In genomic region chr14:33346546-33346945, GRCm38 (mm10) we compare ENCODE assay signal across 21 mouse cellular contexts.
"Had no signal": no experiment of that assay in that cellular context is flagged by ENCODE, and none has a peak within 500 bp of the region (broad histone marks: within the 10 kb centered on the region; RNA-seq: fewer than 3 reads in every experiment).

No protein-coding gene starts in this region.

- ATAC-seq: inflammation-experienced regulatory T-cells, adult 6 months; intestine, embryonic 16.5 days; liver, embryonic 12.5 days; midbrain, embryonic 16.5 days had no signal

- H3K4me2 ChIP-seq: limb, embryonic 13.5 days; liver, embryonic 12.5 days; liver, embryonic 15.5 days; lung, embryonic 14.5 days; midbrain, embryonic 12.5 days; neural tube, embryonic 13.5 days; stomach, embryonic 15.5 days had no signal

- DNase-seq: kidney, adult 18-20 months; kidney, adult 9 months; kidney, postnatal 14 days; kidney, postnatal 4 days; liver; lung, embryonic 14.5 days; retina, postnatal 1 day; right cerebral cortex, postnatal 25 days; spleen, adult 18-20 months; thymus, postnatal 36 days had no signal

- H3K4me3 ChIP-seq: limb, embryonic 10.5 days; limb, embryonic 13.5 days; liver, embryonic 12.5 days; liver, embryonic 15.5 days; midbrain, embryonic 12.5 days; myocyte; neural tube, embryonic 13.5 days; stomach, embryonic 15.5 days had no signal

- H3K9me3 ChIP-seq: limb, embryonic 10.5 days; limb, embryonic 13.5 days; liver, embryonic 12.5 days; liver, embryonic 15.5 days; midbrain, embryonic 12.5 days; neural tube, embryonic 13.5 days; stomach, embryonic 15.5 days had no signal

- H3K4me1 ChIP-seq: liver, embryonic 12.5 days had no signal

- H3K9ac ChIP-seq: limb, embryonic 13.5 days; liver, embryonic 12.5 days; liver, embryonic 15.5 days; lung, embryonic 14.5 days; midbrain, embryonic 12.5 days; neural tube, embryonic 13.5 days; stomach, embryonic 15.5 days had no signal

- H3K36me3 ChIP-seq: limb, embryonic 10.5 days; limb, embryonic 13.5 days; liver, embryonic 12.5 days; liver, embryonic 15.5 days; midbrain, embryonic 12.5 days; neural tube, embryonic 13.5 days; stomach, embryonic 15.5 days had no signal

- H3K27ac ChIP-seq: limb, embryonic 10.5 days; limb, embryonic 13.5 days; liver, embryonic 12.5 days; liver, embryonic 15.5 days; midbrain, embryonic 12.5 days; neural tube, embryonic 13.5 days; stomach, embryonic 15.5 days had no signal
